Mouse (Mus musculus) neural tube, embryonic 13.5 days (tissue): ENCODE measurements around the gene Tinagl1. TPM values are rescaled to one million over a fixed set of nuclear protein-coding genes. Genes with fewer than 3 reads are reported as not detected.

Experiments used
- ATAC-seq: fragments of 200-750 bp; cut with Nextera tagmentation; 2 replicates; pipeline ENCODE4 v1.8.0; 2017; ENCODE audit warnings: low read depth, mild to moderate bottlenecking, moderate TSS enrichment, moderate library complexity
- H3K27ac ChIP-seq: fragments of 300-500 bp; sonication (generic); replicated peaks from 2 replicates; pipeline ENCODE4 v1.5.1; 2015; ENCODE audit warnings: moderate library complexity, mild to moderate bottlenecking, inconsistent platforms
- H3K27me3 ChIP-seq: fragments of 300-500 bp; sonication (generic); 2 replicates; pipeline ENCODE4 v1.6.1; 2015; ENCODE audit warnings: mild to moderate bottlenecking, inconsistent platforms
- H3K36me3 ChIP-seq: fragments of 300-500 bp; sonication (generic); 2 replicates; pipeline ENCODE4 v1.6.1; 2015; ENCODE audit warnings: mild to moderate bottlenecking, inconsistent platforms
- H3K4me1 ChIP-seq: fragments of 300-500 bp; sonication (generic); replicated peaks from 2 replicates; pipeline ENCODE4 v1.6.1; 2015; ENCODE audit warnings: inconsistent platforms
- H3K4me2 ChIP-seq: fragments of 300-500 bp; sonication (generic); 2 replicates; pipeline ENCODE4 v1.6.1; 2015; ENCODE audit warnings: inconsistent platforms, mild to moderate bottlenecking, moderate library complexity
- H3K4me3 ChIP-seq: fragments of 300-500 bp; sonication (generic); 2 replicates; pipeline ENCODE4 v1.5.1; 2015; ENCODE audit warnings: mild to moderate bottlenecking, inconsistent platforms
- H3K9ac ChIP-seq: fragments of 300-500 bp; sonication (generic); 2 replicates; pipeline ENCODE4 v1.6.1; 2015; ENCODE audit warnings: moderate library complexity, mild to moderate bottlenecking, inconsistent platforms
- H3K9me3 ChIP-seq: fragments of 300-500 bp; sonication (generic); 2 replicates; pipeline ENCODE4 v1.6.1; 2016; ENCODE audit warnings: inconsistent platforms
- WGBS: fragments of 180-500 bp; shearing (Covaris S2); methylation state at CpG from one replicate; pipeline ENCODE4 v1.1.7; 2015; 5-methylcytosine and 5-hydroxymethylcytosine counted together
- polyA plus RNA-seq: library from polyadenylated mRNA; unstranded; fragments of >200 nt; fragmentation: Nextera tagmentation; extraction: Ambion mirVana; gene quantifications from 2 replicates; pipeline ENCODE4 v1.2.1, GENCODE M21; 2015

The Tinagl1 gene
- polyA plus RNA-seq, 1 experiment from 2014 or later, result 4.2 TPM

DNA sequence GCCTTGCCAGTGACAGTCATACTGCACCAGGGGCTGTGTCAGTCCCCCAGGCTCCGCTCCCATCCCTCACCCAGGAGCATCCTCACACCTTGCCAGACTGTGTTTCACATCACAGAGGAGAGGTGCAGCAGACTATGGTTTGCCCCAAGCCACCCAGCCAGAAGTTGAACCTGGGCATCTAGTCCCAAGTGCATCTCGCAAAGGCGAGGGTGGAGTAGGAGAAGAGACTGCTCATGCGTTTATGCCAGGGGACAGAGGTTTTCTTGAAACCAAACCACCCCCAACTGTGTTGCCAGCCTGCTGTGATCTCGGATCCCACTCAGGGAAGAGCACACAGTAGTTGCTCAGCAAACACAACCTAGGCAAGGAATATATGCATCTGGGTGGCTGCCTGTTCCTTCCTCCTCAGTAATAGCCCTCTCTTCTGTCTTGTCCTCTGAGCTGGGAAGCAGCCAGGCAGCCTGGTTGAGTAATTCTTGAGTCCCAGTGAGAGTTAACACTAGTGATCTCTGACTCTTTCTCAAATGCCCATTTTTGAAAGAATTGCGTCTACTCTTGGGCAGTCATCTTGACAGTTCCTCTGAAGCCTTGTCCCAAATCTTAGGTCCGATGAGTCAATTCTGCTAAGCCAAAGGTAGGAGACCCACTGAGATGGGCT lies 43.3 kb downstream of the Tinagl1 start:
- WGBS, result 90% methylated on average over 7 of the region's 7 CpGs
- Histone ChIP-seq H3K4me2 (no peak overlapping the region), H3K36me3 (peaks cover 17% of the 10 kb centered on the region), H3K27ac (no peak overlapping the region), H3K4me3 (no peak overlapping the region), H3K4me1 (peaks cover 8% of the 10 kb centered on the region; the same call in 1 of the 2 replicates), H3K9me3 (no peaks in the 10 kb centered on the region), H3K9ac (no peak overlapping the region), H3K27me3 (no peaks in the 10 kb centered on the region; the same call in 1 of the 2 replicates)
- no peak for ATAC-seq

DNA sequence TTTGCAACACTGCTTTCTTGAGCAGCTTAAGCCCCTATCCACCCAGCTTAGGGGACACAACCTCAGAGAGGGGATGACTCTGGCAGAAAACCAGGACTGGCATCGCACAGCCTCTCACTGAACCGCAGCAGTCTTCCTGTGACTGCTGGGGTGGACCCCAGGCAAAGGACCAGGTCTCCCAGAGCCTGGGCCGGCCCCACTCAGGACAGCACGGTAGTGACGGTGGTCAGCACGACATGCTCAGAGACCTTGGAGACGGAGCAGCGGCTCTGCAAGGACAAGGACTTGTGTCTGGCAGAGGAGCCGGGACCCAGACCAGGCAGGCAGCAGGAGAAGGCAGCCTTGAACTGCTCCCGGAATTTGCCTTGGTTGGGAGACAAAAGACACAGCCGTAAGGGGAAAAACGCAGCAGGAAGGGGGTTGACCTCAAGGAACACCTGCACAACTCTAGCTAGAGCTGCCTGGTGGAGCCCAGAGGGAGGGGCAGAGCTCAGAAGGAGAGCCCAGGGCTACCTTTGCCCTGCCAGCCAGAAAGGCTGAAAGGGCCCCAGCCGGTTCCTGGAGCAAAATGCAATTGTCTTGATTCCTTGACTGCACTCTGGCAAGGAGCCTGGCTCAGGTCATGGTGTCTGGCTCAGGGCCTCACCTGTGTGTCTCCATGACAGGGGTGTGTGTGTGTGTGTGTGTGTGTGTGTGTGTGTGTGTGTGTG lies 44.1 kb downstream of the Tinagl1 start:
- Histone ChIP-seq H3K9me3 (no peaks in the 10 kb centered on the region), H3K27me3 (no peaks in the 10 kb centered on the region; the same call in 1 of the 2 replicates), H3K4me2 (no peak overlapping the region), H3K9ac (no peak overlapping the region), H3K36me3 (peaks cover 25% of the 10 kb centered on the region), H3K4me1 (peaks cover 8% of the 10 kb centered on the region; the same call in 1 of the 2 replicates), H3K27ac (no peak overlapping the region), H3K4me3 (no peak overlapping the region)
- 53% methylated on average over 13 of the region's 13 CpGs for WGBS
- ATAC-seq, result no peak

DNA sequence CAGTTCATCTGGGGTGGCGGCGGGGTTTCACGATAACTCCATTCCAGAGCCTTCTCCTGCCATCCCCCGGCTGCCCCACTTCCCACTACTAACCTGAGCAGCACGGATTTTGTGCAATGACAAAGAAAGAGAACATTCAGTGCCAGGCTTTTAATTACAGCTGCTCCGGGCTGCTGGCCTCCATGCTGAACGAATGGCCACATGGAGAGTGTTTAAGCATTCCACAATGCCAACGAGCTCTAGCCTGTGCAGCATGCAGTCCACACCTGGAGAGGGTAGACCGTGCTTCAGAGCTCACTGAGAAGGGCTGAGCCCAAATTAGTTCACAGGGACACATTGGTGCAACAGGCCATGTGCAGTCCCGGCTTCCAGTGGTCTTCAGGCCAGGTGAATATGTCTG lies 44.8 kb downstream of the Tinagl1 start:
- Histone ChIP-seq H3K27me3 (no peaks in the 10 kb centered on the region; the same call in 1 of the 2 replicates), H3K36me3 (peaks cover 32% of the 10 kb centered on the region), H3K9ac (no peak overlapping the region), H3K9me3 (no peaks in the 10 kb centered on the region), H3K4me3 (no peak overlapping the region), H3K4me1 (peaks cover 8% of the 10 kb centered on the region; the same call in 1 of the 2 replicates), H3K4me2 (no peak overlapping the region), H3K27ac (no peak overlapping the region)
- 79% methylated on average over 10 of the region's 10 CpGs for WGBS
- ATAC-seq, result no peak

DNA sequence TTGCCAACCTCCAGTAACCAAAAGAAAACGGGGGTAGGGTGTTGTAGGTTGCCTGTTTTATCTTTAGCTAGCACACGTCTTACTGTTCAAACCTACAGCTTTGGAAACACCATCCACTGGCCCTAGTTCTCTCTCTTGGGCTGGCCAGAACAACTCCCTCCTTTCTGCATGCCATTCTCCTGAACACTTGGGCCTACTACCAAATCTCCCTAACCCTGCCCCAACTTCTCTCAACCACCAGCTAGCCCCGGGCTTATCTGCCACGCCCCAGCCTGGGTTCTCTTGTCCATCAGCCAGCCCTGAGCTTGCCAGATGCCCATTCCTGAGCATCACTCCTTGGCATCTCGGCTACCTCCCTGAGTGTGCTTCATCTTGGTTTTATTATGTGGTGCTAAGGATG lies 46.0 kb downstream of the Tinagl1 start:
- Histone ChIP-seq H3K36me3 (peaks cover 42% of the 10 kb centered on the region), H3K4me1 (peaks cover 8% of the 10 kb centered on the region; the same call in 1 of the 2 replicates), H3K4me3 (no peak overlapping the region), H3K9ac (no peak overlapping the region), H3K9me3 (no peaks in the 10 kb centered on the region), H3K4me2 (no peak overlapping the region), H3K27me3 (no peaks in the 10 kb centered on the region; the same call in 1 of the 2 replicates), H3K27ac (no peak overlapping the region)
- ATAC-seq, result no peak
- 89% methylated on average over 5 of the region's 5 CpGs for WGBS

DNA sequence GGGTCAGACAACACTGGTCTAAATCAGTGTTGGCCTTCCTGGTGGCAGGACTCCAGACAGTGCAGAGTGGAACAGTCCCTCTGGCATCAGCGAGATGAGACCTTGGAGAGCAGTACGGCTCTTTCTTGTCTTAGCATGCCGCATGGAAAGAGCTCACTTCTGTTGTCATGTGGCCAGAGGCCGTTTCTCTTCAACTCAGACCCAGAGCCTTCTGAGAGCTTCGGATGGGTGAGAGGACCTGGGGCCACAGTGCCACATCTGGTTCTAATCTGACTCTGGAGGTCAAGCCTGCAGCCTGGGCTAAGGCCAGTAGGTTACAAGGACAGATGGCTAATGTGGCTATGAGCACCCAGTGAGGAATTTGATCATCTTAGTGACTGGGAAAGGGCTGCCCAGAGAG lies 49.0 kb downstream of the Tinagl1 start:
- Histone ChIP-seq H3K4me1 (no peaks in the 10 kb centered on the region), H3K9ac (no peak overlapping the region), H3K36me3 (peaks cover 68% of the 10 kb centered on the region), H3K9me3 (no peaks in the 10 kb centered on the region), H3K4me3 (no peak overlapping the region), H3K4me2 (no peak overlapping the region), H3K27me3 (no peaks in the 10 kb centered on the region), H3K27ac (no peak overlapping the region)
- no peak for ATAC-seq
- WGBS, result 83% methylated on average over 5 of the region's 5 CpGs

DNA sequence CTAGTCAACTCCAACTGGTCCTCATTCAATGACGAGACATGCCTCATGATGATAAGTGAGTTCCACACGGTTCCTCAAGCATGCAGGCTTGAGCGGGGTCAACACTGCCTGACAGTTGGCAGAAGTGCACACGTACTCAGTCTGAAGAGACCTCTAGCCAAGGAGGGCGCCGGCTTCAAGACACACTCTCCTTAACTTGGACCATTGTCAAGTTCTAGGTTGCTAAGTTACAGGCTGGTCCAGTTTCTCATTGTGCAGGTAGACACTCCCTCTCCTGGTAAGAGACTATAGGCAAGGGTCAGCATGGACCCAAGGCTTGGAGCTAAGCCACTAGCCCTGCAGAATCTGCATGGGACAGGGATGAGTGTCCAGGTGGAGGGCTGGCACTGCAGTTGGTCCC lies 49.8 kb downstream of the Tinagl1 start:
- Histone ChIP-seq H3K9ac (no peak overlapping the region), H3K27me3 (no peaks in the 10 kb centered on the region), H3K4me1 (no peaks in the 10 kb centered on the region), H3K9me3 (no peaks in the 10 kb centered on the region), H3K4me3 (no peak overlapping the region), H3K36me3 (peaks cover 68% of the 10 kb centered on the region), H3K4me2 (no peak overlapping the region), H3K27ac (no peak overlapping the region)
- 96% methylated on average over 6 of the region's 6 CpGs for WGBS
- no peak for ATAC-seq

DNA sequence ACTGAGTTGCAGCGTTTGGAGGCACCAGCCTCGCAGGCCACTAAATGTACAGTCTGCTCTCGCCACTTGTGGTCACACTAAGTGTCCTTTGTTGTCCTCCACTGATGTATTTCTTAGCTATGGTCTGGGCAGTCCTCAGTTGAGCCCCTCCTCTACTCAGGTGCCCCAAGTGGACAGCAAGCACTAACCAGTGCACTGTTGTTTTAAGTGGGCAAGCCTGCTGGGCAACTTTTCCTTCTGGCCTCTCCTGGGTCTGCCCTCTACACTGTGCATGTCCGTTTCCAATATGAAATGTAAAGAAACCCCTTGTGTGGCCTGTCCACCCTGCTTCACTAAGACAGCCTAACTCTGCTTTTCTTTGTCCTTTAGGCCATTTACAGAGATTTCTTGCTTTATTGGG lies 50.8 kb downstream of the Tinagl1 start:
- Histone ChIP-seq H3K27ac (no peak overlapping the region), H3K9ac (no peak overlapping the region), H3K4me2 (no peak overlapping the region), H3K4me3 (no peak overlapping the region), H3K9me3 (no peaks in the 10 kb centered on the region), H3K36me3 (peaks cover 68% of the 10 kb centered on the region), H3K27me3 (no peaks in the 10 kb centered on the region), H3K4me1 (no peaks in the 10 kb centered on the region)
- 90% methylated on average over 4 of the region's 4 CpGs for WGBS
- ATAC-seq, result no peak

DNA sequence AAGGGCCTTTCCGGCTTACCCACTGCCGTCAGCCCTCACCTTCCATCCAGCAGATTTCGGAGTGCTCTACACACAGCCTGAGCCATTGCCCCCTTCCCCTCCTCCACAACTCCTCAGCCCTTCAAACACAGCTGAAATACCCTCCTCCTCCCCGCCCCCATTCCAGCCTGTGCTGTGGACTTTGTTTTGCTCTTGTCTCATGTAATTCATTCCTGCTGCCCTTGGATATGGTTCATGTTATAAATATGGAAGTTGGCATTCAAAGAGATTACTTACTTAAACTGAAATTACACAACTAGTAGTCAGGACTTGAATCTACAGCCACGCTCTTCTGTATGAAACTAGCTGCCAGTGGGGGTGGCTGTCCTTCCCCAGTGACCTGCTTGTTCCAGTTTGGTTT lies 51.9 kb downstream of the Tinagl1 start:
- Histone ChIP-seq H3K36me3 (peaks cover 65% of the 10 kb centered on the region), H3K9ac (no peak overlapping the region), H3K27ac (no peak overlapping the region), H3K4me1 (no peaks in the 10 kb centered on the region), H3K4me2 (no peak overlapping the region), H3K27me3 (no peaks in the 10 kb centered on the region), H3K4me3 (no peak overlapping the region), H3K9me3 (no peaks in the 10 kb centered on the region)
- 90% methylated on average over 5 of the region's 5 CpGs for WGBS
- ATAC-seq, result no peak

DNA sequence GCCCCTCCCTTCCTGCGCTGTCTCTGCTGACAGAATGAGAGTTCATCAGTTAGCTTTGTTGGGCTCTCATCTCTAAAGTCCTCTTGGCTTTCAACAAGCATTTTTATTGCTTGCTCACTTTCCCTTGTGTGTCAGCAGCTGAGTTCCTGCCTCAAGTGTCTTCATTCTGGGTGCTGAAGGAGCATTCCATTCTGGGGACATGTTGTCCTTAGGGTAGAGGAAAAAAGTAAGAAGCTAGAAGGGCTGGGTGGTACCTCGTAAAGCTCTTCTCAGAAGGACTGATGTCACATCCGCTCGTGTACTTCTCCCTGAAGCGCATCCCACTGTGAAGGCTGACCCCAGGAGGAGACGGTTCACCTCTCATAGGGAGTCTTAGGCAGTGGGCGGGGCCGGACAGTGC lies 53.4 kb downstream of the Tinagl1 start:
- H3K9ac ChIP-seq, result no peak overlapping the region
- no peaks in the 10 kb centered on the region for H3K27me3 ChIP-seq
- 70% methylated on average over 8 of the region's 8 CpGs for WGBS
- H3K9me3 ChIP-seq, result peaks cover 3% of the 10 kb centered on the region; the same call in 1 of the 2 replicates
- peaks cover 53% of the 10 kb centered on the region for H3K36me3 ChIP-seq
- no peak overlapping the region for H3K27ac ChIP-seq
- no peaks in the 10 kb centered on the region for H3K4me1 ChIP-seq
- H3K4me2 ChIP-seq, result no peak overlapping the region
- H3K4me3 ChIP-seq, result no peak overlapping the region
- no peak for ATAC-seq

DNA sequence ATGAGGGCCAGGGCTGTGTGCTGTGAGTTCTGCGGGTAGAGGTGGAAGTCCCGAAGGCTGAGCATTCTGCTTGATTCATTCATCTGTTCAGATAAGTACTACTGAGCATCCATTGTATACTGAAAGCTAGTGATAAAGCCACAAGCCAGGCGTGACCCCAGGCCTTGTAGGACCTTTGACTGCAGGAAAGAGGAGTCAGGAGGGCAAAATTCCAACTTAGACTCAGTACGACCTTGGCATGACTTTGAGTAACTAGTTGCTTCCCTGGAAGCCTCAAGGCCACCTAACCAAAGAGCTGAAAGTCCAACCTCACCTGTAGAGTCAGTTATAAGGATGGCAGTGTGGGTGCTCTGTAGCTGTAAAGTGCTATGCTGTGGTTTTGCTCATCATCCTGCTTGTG lies 54.2 kb downstream of the Tinagl1 start:
- no peak overlapping the region for H3K27ac ChIP-seq
- H3K36me3 ChIP-seq, result peaks cover 45% of the 10 kb centered on the region
- H3K4me3 ChIP-seq, result no peak overlapping the region
- no peaks in the 10 kb centered on the region for H3K27me3 ChIP-seq
- H3K9me3 ChIP-seq, result peaks cover 3% of the 10 kb centered on the region; the same call in 1 of the 2 replicates
- no peak overlapping the region for H3K9ac ChIP-seq
- ATAC-seq, result no peak
- no peaks in the 10 kb centered on the region for H3K4me1 ChIP-seq
- WGBS, result 90% methylated on average over 4 of the region's 4 CpGs
- H3K4me2 ChIP-seq, result no peak overlapping the region
